27 mouse cellular contexts compared by ENCODE assay signal in the genomic region with DNA sequence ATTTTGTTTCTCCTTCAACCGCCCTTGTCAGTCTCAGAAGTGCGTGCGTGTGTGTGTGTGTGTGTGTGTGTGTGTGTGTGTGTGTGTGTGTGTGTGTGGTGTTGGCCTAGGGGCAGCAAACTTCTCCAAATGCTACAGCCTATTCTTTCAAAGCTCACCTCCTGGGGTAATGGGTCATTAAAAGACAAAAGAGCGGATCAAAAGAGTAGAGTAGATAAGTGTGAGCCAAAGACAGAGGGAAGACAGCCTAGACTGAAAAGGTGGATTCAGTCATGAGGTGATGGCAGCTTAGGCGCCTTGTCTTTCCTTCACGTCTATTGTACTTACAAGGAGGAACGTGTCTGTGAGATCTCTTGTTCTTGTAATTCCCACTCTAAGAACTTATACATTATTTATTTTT.
DNase-seq lines count a peak whose midpoint lies in the region; ATAC-seq and TF ChIP-seq lines count a peak whose summit lies in the region.
"Had no signal": no experiment of that assay in that cellular context is flagged by ENCODE, and none has a peak within 500 bp of the region (broad histone marks: within the 10 kb centered on the region; RNA-seq: fewer than 3 reads in every experiment).

No protein-coding gene starts in this region.

- intact Hi-C loops in heart, postnatal 14 days (cut with DNase I), result no loop called here

- TF ChIP-seq EP300 in ES-Bruce4 (IDR thresholded peaks at IDR 0.05; ENCODE audit: insufficient read depth, low read depth, low read length), result peak; percentile 50; the same call in 1 of the 2 replicates

- H3K4me3 ChIP-seq in ES-Bruce4 (ENCODE audit: low read depth, low read length) (no peak overlapping the region), ES-E14 (ENCODE audit: insufficient read depth in 1 of 2, low read depth in 1 of 2, low read length in 2 of 2, poor library complexity in 1 of 2, severe bottlenecking in 1 of 2) (no peak overlapping the region)
- H3K4me3 ChIP-seq: embryonic facial prominence, embryonic 13.5 days; embryonic facial prominence, embryonic 15.5 days; erythroblast, embryonic 14.5 days; forebrain, embryonic 10.5 days; forebrain, embryonic 12.5 days had no signal

- no peak for ATAC-seq in megakaryocyte-erythroid progenitor cell, adult 5-6 weeks (replicated peaks; ENCODE audit: low FRiP score, low TSS enrichment, poor library complexity, severe bottlenecking)
- ATAC-seq: CD4-positive, CD25-positive, alpha-beta regulatory T cell, adult 4 months; forebrain, embryonic 14.5 days; forebrain, embryonic 16.5 days had no signal

- in situ Hi-C loops in ES-E14 (cut with MboI; ENCODE audit: low sequenced_read_pairs in 2 of 2, unreplicated experiment in 2 of 2), result no loop called here

- no peak overlapping the region for H3K9ac ChIP-seq in ES-Bruce4 (ENCODE audit: low read depth, poor library complexity, severe bottlenecking)
- H3K9ac ChIP-seq in ES-E14 (ENCODE audit: insufficient read depth, low read depth, low read length, poor library complexity, severe bottlenecking), result no peak overlapping the region
- H3K9ac ChIP-seq: embryonic facial prominence, embryonic 13.5 days; embryonic facial prominence, embryonic 15.5 days; forebrain, embryonic 12.5 days had no signal

- H3K9me3 ChIP-seq in ES-Bruce4 (replicated peaks; ENCODE audit: control insufficient read depth, insufficient read depth, low read length, poor library complexity, severe bottlenecking), result no peaks in the 10 kb centered on the region
- H3K9me3 ChIP-seq in ES-E14 (ENCODE audit: control insufficient read depth, insufficient read depth, low read depth, low read length), result no peaks in the 10 kb centered on the region
- H3K9me3 ChIP-seq: embryonic facial prominence, embryonic 13.5 days; embryonic facial prominence, embryonic 15.5 days; forebrain, embryonic 10.5 days; forebrain, embryonic 12.5 days had no signal

- H3K4me1 ChIP-seq in ES-Bruce4 (ENCODE audit: control insufficient read depth, insufficient read depth, low read length) (peaks cover 1% of the 10 kb centered on the region), ES-E14 (ENCODE audit: control insufficient read depth in 2 of 2, insufficient read depth in 2 of 2, low read length in 2 of 2, poor library complexity in 1 of 2) (peaks cover 5 to 7% of the 10 kb centered on the region in 2 experiments)
- H3K4me1 ChIP-seq: embryonic facial prominence, embryonic 13.5 days; embryonic facial prominence, embryonic 15.5 days; forebrain, embryonic 12.5 days had no signal

- H3K36me3 ChIP-seq in ES-Bruce4 (ENCODE audit: control insufficient read depth, insufficient read depth, low read length, poor library complexity, severe bottlenecking), result no peaks in the 10 kb centered on the region
- H3K36me3 ChIP-seq in ES-E14 (ENCODE audit: control insufficient read depth, insufficient read depth, low read length, poor library complexity, severe bottlenecking), result no peaks in the 10 kb centered on the region
- H3K36me3 ChIP-seq: embryonic facial prominence, embryonic 13.5 days; embryonic facial prominence, embryonic 15.5 days; forebrain, embryonic 10.5 days; forebrain, embryonic 12.5 days had no signal

- no peak for TF ChIP-seq CTCF in ES-Bruce4 (IDR thresholded peaks at IDR 0.05; ENCODE audit: low read depth, low read length)

- DNase-seq in heart, adult 11 months, result peak; percentile 28
- DNase-seq in heart, postnatal 14 days, result no peak
- peak; percentile 95 for DNase-seq in ES-E14 (ENCODE audit: low read depth, low spot score)
- DNase-seq in WW6 (ENCODE audit: low read depth, low spot score), result peak; percentile 36
- DNase-seq in adrenal gland, adult 8-10 months, result no peak
- DNase-seq in layer of hippocampus, adult 8-10 months (ENCODE audit: low spot score in 2 of 2), result no peak
- DNase-seq: adrenal gland, adult 2 months; adrenal gland, postnatal 14 days; adrenal gland, postnatal 36 days; B cell, adult 2 months; cerebellum, adult 11-12 months; cerebellum, adult 2 months; cerebellum, adult 9-10 months; cerebellum, postnatal 10 days; cerebellum, postnatal 25 days; embryo, embryonic 11 days had no signal

- H3K27ac ChIP-seq in ES-Bruce4 (ENCODE audit: insufficient read depth, low read length), result no peak overlapping the region
- no peak overlapping the region; the same call in 1 of the 2 replicates for H3K27ac ChIP-seq in ES-E14 (ENCODE audit: insufficient read depth, low read depth, low read length, poor library complexity, severe bottlenecking)
- H3K27ac ChIP-seq: embryonic facial prominence, embryonic 13.5 days; embryonic facial prominence, embryonic 15.5 days; forebrain, embryonic 10.5 days; forebrain, embryonic 12.5 days had no signal

- no peaks in the 10 kb centered on the region for H3K27me3 ChIP-seq in ES-Bruce4 (ENCODE audit: control insufficient read depth, insufficient read depth, low read length, poor library complexity, severe bottlenecking)
- H3K27me3 ChIP-seq: CH12.LX; embryonic facial prominence, embryonic 13.5 days; embryonic facial prominence, embryonic 15.5 days; forebrain, embryonic 12.5 days had no signal

- no peak for TF ChIP-seq POLR2A in ES-Bruce4 (IDR thresholded peaks at IDR 0.05; ENCODE audit: insufficient read depth, low read length)

TF ChIP-seq in ES-E14, 5 proteins besides CTCF, POLR2A, EP300 and RAD21:
- peak; percentile 24; the same call in 1 of the 2 replicates for TF ChIP-seq ZNF384 (IDR thresholded peaks at IDR 0.05; ENCODE audit: low read depth, low read length)
- TF ChIP-seq HCFC1 (IDR thresholded peaks at IDR 0.05; ENCODE audit: borderline replicate concordance, insufficient read depth, low read length), result no peak
- TF ChIP-seq CHD2 (IDR thresholded peaks at IDR 0.05; ENCODE audit: low read depth, low read length), result peak; percentile 77

Comparison
In these comparisons a context has a peak if more than half of its experiments do, and no peak if none do; other contexts are left out.
1. DNase-seq: peak in heart, adult 11 months (single experiment), ES-E14 (single experiment) and WW6 (single experiment); none in heart, postnatal 14 days (0 of 2), adrenal gland, adult 8-10 months (single experiment) and layer of hippocampus, adult 8-10 months (0 of 2).